Mouse (Mus musculus): Measurements from ENCODE around the gene Nrxn3. TPM values are rescaled to one million over a fixed set of nuclear protein-coding genes. Genes with fewer than 3 reads are reported as not detected.

The Nrxn3 gene
- polyA plus RNA-seq, 1 experiment from 2014 or later, result 2.2 TPM

DNA sequence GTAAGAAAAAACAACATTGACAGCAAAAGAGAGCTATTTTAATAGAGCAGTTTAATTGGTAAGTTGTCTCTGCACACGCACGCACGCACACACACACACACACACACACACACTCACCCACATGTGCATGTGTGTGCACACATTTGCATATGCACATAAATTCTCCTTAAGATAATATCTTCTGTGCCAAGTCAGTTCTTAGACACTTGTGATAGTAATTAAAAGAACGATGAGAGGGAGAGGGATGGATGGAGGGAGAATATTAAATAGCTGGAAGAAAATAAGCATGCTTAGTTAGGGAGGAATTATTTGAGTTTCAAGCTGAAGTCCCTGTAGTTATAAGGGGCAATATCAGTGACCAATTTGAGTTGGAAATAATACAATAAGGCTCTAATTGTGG, 203.6 kb downstream of the Nrxn3 start:
- ATAC-seq (ENCODE audit: insufficient number of reproducible peaks, low FRiP score), result no peak
- Histone ChIP-seq H3K9ac (no peak overlapping the region), H3K4me3 (no peak overlapping the region), H3K4me1 (replicated peaks) (no peaks in the 10 kb centered on the region), H3K27me3 (replicated peaks) (no peaks in the 10 kb centered on the region), H3K27ac (ENCODE audit: poor library complexity, severe bottlenecking) (no peak overlapping the region), H3K4me2 (no peak overlapping the region), H3K36me3 (no peaks in the 10 kb centered on the region), H3K9me3 (replicated peaks) (no peaks in the 10 kb centered on the region)
- 76% methylated on average over 4 of the region's 4 CpGs for WGBS

DNA sequence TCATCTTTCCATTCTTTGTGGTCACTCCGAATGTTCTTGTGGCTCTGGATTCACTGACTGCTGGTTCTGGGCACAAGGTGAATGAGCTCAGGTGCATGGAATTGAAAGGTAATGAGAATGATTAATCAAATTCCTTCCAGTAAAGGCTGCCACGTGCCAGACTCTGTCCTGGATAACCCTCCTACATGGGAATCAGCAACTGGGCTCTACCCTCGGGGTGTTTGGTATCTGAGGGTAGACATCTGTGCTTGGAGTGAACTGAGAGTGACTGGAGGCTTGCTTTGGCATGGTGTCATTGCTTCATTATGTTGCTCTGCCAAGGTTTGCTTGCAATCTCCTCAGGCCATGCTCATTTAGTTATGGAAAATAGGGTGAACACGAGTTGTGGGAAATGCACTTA, 209.0 kb downstream of the Nrxn3 start:
- Histone ChIP-seq H3K9ac (no peak overlapping the region), H3K9me3 (replicated peaks) (no peaks in the 10 kb centered on the region), H3K4me1 (replicated peaks) (no peaks in the 10 kb centered on the region), H3K36me3 (no peaks in the 10 kb centered on the region), H3K27me3 (replicated peaks) (no peaks in the 10 kb centered on the region), H3K4me2 (no peak overlapping the region), H3K4me3 (no peak overlapping the region), H3K27ac (ENCODE audit: poor library complexity, severe bottlenecking) (no peak overlapping the region)
- WGBS, result 68% methylated on average over 4 of the region's 4 CpGs
- ATAC-seq (ENCODE audit: insufficient number of reproducible peaks, low FRiP score), result no peak

DNA sequence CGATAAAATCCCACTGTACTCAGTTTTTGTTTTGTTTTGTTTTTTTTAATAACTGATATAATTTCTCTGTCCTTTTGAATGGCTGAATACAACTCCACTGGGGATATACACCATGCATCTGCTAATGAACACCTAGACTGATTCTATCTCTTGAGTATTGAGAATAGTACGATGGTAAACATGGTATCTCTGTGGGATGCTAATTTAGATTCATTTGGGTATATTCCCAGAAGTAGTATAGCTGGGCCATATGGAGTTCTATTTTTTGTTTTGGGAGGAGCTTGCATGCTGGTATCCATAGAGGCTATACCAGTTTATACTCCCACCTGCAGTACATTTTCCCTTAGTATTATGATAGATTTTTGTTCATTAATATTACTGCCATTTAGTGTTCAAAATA, 217.0 kb downstream of the Nrxn3 start:
- Histone ChIP-seq H3K27ac (ENCODE audit: poor library complexity, severe bottlenecking) (no peak overlapping the region), H3K9me3 (replicated peaks) (no peaks in the 10 kb centered on the region), H3K4me2 (no peak overlapping the region), H3K4me3 (no peak overlapping the region), H3K4me1 (replicated peaks) (no peaks in the 10 kb centered on the region), H3K36me3 (no peaks in the 10 kb centered on the region), H3K27me3 (replicated peaks) (no peaks in the 10 kb centered on the region), H3K9ac (no peak overlapping the region)
- WGBS, result 72% methylated on average over 2 of the region's 2 CpGs
- no peak for ATAC-seq (ENCODE audit: insufficient number of reproducible peaks, low FRiP score)

DNA sequence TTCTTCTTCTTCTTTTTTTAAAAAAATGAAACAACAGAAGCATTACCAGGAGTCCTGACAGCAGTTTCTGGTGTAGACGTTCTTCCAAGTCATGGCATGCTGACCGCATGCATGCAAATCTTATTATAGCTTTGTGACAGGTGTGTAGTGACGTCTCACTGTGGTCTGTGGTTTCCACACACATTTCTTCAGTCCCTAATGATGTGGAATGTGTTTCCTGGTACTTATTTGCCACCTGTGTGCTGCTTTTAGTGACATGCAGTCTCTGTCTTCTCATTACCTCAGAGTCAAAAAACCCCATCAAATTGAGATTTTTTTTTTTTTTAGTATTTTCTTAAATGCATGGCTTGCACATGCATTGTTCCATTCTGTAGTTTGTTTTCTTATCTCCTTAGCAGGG, 222.3 kb downstream of the Nrxn3 start:
- ATAC-seq (ENCODE audit: insufficient number of reproducible peaks, low FRiP score), result no peak
- Histone ChIP-seq H3K4me3 (no peak overlapping the region), H3K4me2 (no peak overlapping the region), H3K27ac (ENCODE audit: poor library complexity, severe bottlenecking) (no peak overlapping the region), H3K4me1 (replicated peaks) (no peaks in the 10 kb centered on the region), H3K9me3 (replicated peaks) (no peaks in the 10 kb centered on the region), H3K36me3 (no peaks in the 10 kb centered on the region), H3K9ac (no peak overlapping the region), H3K27me3 (replicated peaks) (no peaks in the 10 kb centered on the region)
- WGBS, result 58% methylated on average over 3 of the region's 3 CpGs

DNA sequence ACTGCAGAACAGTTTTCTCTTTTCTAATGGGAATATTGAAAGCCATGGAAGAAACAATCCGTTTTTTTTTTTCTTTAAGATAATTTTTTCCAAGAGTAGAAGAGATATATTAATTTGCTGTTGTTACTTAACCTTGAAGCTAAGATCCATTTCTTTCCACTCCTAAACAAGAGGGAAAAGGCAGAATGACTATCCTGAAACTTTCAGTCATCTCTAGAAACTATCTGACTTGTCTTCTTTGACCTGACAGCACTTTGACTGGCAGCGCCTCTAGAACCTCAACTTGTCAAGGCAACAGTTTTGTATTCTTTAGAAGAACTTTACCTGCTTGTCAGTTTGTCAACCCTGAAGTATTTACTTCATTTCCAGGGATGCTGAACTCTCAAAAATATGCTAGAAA, 227.2 kb downstream of the Nrxn3 start:
- ATAC-seq (ENCODE audit: insufficient number of reproducible peaks, low FRiP score), result no peak
- 73% methylated on average over 2 of the region's 2 CpGs for WGBS

DNA sequence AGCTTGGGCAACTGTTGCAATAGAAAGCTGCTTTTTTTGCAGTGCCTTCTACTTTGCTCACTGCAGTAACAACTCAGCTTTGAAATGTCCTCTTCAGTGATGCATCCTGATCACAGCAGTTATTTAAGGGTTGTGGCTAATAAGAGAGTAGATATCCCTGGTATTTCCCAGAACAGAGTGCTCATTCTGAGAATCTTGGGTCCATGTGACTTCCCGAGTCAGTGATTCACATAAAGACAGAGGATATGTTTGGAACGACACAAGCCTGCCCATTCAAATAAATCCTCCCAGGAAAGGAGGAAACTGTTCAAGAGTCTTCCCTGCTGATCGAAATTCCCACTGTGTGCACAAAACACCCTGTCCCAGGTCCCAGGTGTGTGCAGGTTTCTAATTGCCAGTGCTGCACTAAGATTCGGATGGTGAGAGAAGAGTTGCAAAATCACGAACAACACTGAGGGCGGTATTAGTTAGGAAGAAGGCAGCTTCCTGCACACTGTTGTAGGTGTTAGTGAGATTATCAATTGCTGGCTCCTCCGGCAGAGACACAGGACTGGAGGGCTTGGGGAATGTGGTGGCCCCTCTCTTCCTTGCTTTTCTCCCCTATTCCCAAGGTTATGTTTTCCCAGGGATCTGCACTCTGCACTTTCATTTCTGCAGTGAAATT, 230.4 kb downstream of the Nrxn3 start:
- Histone ChIP-seq H3K9ac (no peak overlapping the region), H3K27ac (ENCODE audit: poor library complexity, severe bottlenecking) (no peak overlapping the region), H3K27me3 (replicated peaks) (no peaks in the 10 kb centered on the region), H3K9me3 (replicated peaks) (no peaks in the 10 kb centered on the region), H3K4me2 (peak overlapping the region; percentile 45), H3K36me3 (no peaks in the 10 kb centered on the region), H3K4me3 (no peak overlapping the region), H3K4me1 (replicated peaks) (0 out of 2 replicates have a peak, but pooled peaks cover 3% of the 10 kb centered on the region)
- 49% methylated on average over 7 of the region's 7 CpGs for WGBS
- ATAC-seq (ENCODE audit: insufficient number of reproducible peaks, low FRiP score), result no peak

More for the DNA sequence above, 227.2 kb downstream of the Nrxn3 start:
- H3K4me1 ChIP-seq (replicated peaks), result 0 out of 2 replicates have a peak, but pooled peaks cover 3% of the 10 kb centered on the region
- no peak overlapping the region for H3K4me2 ChIP-seq
- H3K36me3 ChIP-seq, result no peaks in the 10 kb centered on the region
- no peak overlapping the region for H3K27ac ChIP-seq (ENCODE audit: poor library complexity, severe bottlenecking)
- no peak overlapping the region for H3K4me3 ChIP-seq
- H3K9ac ChIP-seq, result no peak overlapping the region
- H3K9me3 ChIP-seq (replicated peaks), result no peaks in the 10 kb centered on the region
- H3K27me3 ChIP-seq (replicated peaks), result no peaks in the 10 kb centered on the region

DNA sequence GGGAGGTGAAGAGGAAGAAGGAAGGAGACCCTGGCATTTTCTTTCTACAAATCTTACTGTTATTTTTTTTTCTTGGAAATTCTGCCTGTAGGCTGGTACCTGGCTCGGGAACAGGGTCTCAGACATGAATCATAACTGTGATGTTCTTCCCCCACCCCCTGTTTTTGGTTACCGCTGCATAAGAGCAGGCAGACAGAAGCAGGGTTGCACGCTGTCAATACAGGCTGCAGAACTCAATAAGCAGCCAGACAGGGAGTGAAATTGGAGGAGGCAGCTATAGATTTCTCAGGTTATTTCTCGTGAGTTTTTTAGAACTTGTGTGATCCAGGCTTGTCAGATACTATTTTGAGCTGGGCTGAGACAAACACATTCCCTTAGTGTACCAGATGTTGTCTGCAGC, 231.1 kb downstream of the Nrxn3 start:
- H3K9ac ChIP-seq, result no peak overlapping the region
- ATAC-seq (ENCODE audit: insufficient number of reproducible peaks, low FRiP score), result no peak

DNA sequence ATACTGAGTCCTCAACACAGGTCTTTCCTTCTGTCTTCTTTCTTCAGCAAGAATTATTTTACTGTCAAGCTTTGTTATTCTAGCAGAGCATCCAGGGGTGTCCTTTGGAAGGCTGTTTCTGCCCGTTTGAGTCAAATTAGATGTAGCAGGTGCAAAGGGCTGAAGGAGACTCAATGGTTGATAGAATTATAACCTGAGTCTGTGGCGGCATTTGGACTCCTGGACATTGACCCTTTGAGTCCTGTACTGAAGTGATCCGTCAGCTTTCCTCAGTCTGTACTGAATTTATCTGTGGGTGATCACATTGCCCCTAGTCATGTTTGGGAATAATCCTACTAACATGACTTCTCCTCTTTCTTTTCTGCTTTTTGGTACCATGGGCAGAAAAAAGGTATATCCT, 234.8 kb downstream of the Nrxn3 start:
- no peaks in the 10 kb centered on the region for H3K27me3 ChIP-seq (replicated peaks)
- H3K27ac ChIP-seq (ENCODE audit: poor library complexity, severe bottlenecking), result no peak overlapping the region
- ATAC-seq (ENCODE audit: insufficient number of reproducible peaks, low FRiP score), result no peak
- no peak overlapping the region for H3K9ac ChIP-seq
- H3K36me3 ChIP-seq, result no peaks in the 10 kb centered on the region
- 72% methylated on average over 3 of the region's 3 CpGs for WGBS
- no peak overlapping the region for H3K4me3 ChIP-seq
- no peak overlapping the region for H3K4me2 ChIP-seq
- H3K9me3 ChIP-seq (replicated peaks), result no peaks in the 10 kb centered on the region
- 0 out of 2 replicates have a peak, but pooled peaks cover 3% of the 10 kb centered on the region for H3K4me1 ChIP-seq (replicated peaks)

More for the DNA sequence above, 231.1 kb downstream of the Nrxn3 start:
- H3K4me3 ChIP-seq, result no peak overlapping the region
- H3K27ac ChIP-seq (ENCODE audit: poor library complexity, severe bottlenecking), result no peak overlapping the region
- no peaks in the 10 kb centered on the region for H3K27me3 ChIP-seq (replicated peaks)
- H3K9me3 ChIP-seq (replicated peaks), result no peaks in the 10 kb centered on the region
- WGBS, result 51% methylated on average over 4 of the region's 4 CpGs
- no peaks in the 10 kb centered on the region for H3K36me3 ChIP-seq
- H3K4me2 ChIP-seq, result peak overlapping the region; percentile 45
- 0 out of 2 replicates have a peak, but pooled peaks cover 3% of the 10 kb centered on the region for H3K4me1 ChIP-seq (replicated peaks)

DNA sequence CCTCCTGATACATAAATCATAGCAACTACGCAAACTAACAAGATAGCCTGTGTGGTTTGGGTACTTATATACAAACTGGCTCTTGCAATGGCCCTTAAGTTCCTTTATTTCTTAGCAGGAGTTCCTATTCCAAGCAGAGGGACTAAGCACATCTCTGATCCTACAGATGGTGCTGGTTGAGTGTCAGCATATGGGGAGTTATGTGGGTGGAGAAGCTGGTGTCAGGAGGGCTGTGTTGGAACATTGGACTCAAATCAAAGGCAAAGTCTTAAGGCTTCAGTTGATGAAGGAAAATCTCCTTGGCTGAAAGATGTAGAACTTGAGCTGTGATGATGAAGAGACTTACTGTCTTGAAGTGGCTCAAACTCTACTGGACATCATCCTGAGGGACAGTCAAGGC, 238.1 kb downstream of the Nrxn3 start:
- no peak overlapping the region for H3K27ac ChIP-seq (ENCODE audit: poor library complexity, severe bottlenecking)
- no peak for ATAC-seq (ENCODE audit: insufficient number of reproducible peaks, low FRiP score)
- 91% methylated on average over 1 of the region's 1 CpGs for WGBS
- H3K9ac ChIP-seq, result no peak overlapping the region
- no peaks in the 10 kb centered on the region for H3K9me3 ChIP-seq (replicated peaks)
- no peak overlapping the region for H3K4me3 ChIP-seq
- H3K4me1 ChIP-seq (replicated peaks), result no peaks in the 10 kb centered on the region
- no peaks in the 10 kb centered on the region for H3K27me3 ChIP-seq (replicated peaks)
- H3K4me2 ChIP-seq, result no peak overlapping the region
- H3K36me3 ChIP-seq, result no peaks in the 10 kb centered on the region

DNA sequence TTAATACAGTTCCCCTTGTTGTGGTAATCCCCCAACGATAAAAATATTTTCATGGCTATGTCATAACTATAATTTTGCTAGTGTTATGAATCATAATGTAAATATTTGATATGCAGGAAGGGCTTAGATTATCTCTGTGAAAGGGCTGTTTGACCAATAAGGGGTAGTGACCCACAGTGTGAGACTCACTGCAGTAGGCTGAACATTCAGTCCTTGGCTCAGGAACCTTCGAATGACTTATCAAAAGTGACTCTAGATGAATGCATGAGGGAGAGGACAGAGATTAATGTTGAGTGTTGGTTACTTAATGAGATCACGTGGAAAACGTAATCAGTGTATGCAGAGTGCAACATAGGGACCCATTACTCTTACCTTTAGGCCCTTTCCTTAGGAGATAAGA, 243.7 kb downstream of the Nrxn3 start:
- H3K4me3 ChIP-seq, result no peak overlapping the region
- 76% methylated on average over 4 of the region's 4 CpGs for WGBS
- no peaks in the 10 kb centered on the region for H3K27me3 ChIP-seq (replicated peaks)
- no peak overlapping the region for H3K27ac ChIP-seq (ENCODE audit: poor library complexity, severe bottlenecking)
- H3K4me1 ChIP-seq (replicated peaks), result no peaks in the 10 kb centered on the region
- H3K4me2 ChIP-seq, result no peak overlapping the region
- H3K36me3 ChIP-seq, result no peaks in the 10 kb centered on the region
- H3K9me3 ChIP-seq (replicated peaks), result no peaks in the 10 kb centered on the region
- no peak overlapping the region for H3K9ac ChIP-seq
- no peak for ATAC-seq (ENCODE audit: insufficient number of reproducible peaks, low FRiP score)

DNA sequence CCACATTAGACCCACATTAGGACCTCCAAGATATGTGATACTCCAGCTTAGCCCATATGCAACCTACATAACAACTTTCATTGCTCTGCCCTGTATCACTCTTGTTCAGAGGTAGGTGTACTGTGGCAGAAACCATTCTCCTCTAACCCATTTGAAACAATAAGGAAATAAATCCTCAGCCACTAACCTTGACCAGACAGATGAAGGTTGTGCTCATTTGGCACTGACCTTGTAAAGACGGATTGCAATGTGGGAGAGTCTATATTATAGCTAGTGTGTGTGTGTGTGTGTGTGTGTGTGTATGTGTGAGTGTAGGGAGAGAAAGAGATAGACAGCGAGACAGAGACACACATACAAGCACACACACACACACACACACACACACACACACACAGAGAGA, 253.9 kb downstream of the Nrxn3 start:
- Histone ChIP-seq H3K9ac (no peak overlapping the region), H3K4me3 (no peak overlapping the region), H3K27me3 (replicated peaks) (no peaks in the 10 kb centered on the region), H3K36me3 (no peaks in the 10 kb centered on the region), H3K4me1 (replicated peaks) (no peaks in the 10 kb centered on the region), H3K4me2 (no peak overlapping the region), H3K27ac (ENCODE audit: poor library complexity, severe bottlenecking) (no peak overlapping the region), H3K9me3 (replicated peaks) (no peaks in the 10 kb centered on the region)
- 90% methylated on average over 2 of the region's 2 CpGs for WGBS
- ATAC-seq (ENCODE audit: insufficient number of reproducible peaks, low FRiP score), result no peak
